Mouse (Mus musculus): Measurements from ENCODE around the gene Ccn1.

GRCm38 (mm10) chr3:145600801-145601200 lies 49.0 kb downstream of the Ccn1 start:
- TF ChIP-seq CTCF (IDR thresholded peaks at IDR 0.05; ENCODE audit: low read depth, low read length) (no peak), GATA1 (IDR thresholded peaks at IDR 0.05; ENCODE audit: borderline replicate concordance, low read length) (no peak), TAL1 (conservative IDR thresholded peaks at IDR 0.05; ENCODE audit: low read depth, low read length) (no peak), GATA2 (IDR thresholded peaks at IDR 0.05; ENCODE audit: borderline replicate concordance, low read depth, low read length) (no peak)

All from G1E (cell line).